Mouse (Mus musculus): ENCODE measurements around the gene Hist1h3b.

Hist1h3b gene

DNA sequence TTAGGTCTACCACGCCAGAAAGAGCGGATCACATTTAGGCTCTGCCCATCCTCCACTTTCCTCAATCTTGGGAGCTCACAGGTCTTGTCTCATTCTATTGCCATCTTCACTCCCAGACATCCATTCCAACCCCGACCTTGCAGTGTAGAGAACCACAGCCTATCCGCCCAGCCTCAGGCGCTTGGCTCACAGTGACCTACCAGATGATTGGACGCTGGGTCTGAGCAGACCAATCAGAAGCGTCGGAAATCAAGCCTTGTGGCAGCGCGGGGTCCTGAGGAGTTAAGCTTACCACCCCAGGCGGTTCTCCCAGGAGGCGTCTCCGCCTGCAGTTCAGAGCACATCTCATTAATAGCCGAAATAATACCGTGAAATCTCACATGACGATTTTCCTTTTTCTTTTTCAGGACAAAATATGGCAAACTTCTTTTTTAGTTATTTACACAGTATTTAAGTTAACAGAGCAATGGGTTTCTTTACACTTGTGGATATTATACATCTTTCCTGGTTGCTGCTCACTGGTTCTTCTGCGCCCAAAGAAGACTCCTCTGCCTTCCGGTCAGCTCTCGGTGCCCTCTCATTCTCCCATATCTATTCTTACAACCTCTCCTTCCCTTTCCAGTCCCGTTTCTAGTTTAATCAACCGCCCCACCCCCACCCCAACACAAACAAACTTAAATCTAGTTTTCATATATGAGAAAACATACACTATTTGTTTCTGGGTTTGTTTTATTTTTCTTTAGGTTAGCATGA lies 20.7 kb downstream of the Hist1h3b start:
- DNase-seq (ENCODE audit: extremely low read depth, low read depth, low spot score) = no peak

DNA sequence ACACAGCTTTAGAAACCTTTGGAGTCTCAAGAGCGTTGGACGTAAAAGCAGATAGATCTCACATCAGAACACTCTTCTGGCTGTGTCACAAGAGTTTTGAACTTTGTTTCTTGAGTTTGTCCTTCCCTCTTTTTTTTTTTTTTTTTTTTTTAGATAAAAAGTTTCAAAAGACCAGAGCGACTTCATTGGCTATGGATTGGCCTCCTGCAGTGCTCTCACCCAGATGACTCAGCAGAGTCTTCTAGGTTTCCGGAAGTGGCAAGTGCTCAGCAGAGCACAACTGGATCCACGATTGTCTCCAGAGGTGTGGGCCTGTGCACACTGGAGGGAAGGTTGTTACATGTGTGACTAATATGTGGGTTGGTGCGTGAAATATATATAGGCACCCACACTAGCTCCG lies 26.3 kb downstream of the Hist1h3b start:
- DNase-seq (ENCODE audit: extremely low read depth, low read depth, low spot score) = no peak

DNA sequence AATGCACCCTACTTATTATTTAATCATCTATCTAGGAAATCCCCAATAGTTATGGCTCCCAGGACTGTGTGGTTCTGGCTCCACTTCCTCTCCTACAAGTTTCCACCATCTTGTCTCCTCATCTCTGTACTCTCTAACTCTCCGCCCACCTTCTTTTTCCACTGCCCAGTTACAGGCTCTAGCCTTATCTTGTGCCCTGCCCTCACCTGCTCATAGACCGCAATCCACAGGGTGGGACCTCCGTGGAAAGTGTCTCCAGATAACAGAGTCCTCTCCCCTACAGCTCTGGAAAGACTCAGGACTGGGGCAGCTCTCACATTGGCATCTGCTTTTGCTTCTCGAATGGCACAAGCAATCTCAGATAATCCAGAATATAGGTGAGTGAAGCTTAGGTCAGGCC lies 27.0 kb downstream of the Hist1h3b start:
- no peak for DNase-seq (ENCODE audit: extremely low read depth, low read depth, low spot score)

DNA sequence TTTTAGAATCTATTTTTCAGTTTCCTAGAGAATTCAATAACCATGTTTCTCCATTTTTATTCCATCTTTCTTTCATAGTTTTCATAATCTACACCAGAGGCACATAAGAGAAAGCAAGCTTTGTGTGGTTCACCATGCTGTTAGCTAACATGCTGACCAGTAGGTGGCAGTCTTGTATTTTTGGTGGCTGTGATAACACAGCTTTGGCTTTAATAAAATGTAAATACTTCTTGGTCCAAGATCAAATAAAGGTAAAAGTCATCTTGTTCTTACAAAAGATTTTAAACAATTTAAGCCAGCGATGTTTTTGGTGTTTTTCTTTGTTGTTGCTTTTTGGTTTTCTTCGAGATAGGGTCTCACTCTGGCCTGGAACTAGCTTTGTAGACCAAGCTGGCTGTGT lies 40.5 kb downstream of the Hist1h3b start:
- no peak for DNase-seq (ENCODE audit: extremely low read depth, low read depth, low spot score)

DNA sequence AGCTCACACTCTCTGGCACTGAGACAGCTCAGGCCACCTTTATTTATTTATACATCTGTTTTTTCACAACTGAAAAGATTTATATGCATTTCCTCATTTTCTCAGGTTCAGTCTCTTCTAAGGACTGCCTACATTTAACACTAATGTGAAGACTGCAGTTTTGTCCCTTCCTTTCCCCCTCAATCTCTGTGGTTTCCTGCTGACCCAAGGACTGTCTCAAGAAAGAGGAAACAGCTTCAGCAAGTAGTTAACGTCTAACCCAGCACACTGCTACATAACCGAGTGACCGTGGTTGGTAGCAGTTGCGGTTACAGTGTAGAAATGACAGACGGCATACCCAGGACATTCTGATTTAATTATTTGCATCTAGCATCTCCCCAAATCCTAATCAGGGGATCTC lies 47.3 kb downstream of the Hist1h3b start:
- no peak for DNase-seq (ENCODE audit: extremely low read depth, low read depth, low spot score)

All from fat pad, adult 2 months (tissue).